Mouse (Mus musculus): ENCODE measurements at regions not wholly inside any gene's neighbourhood (a gene's known extent, or its start where the extent isn't known, plus 50 kb on each side); places are given as distances from the start of the nearest gene placed in this dataset.

GRCm38 (mm10) chr13:71653212-71653938, 310.1 kb downstream of the Irx1 start:
- DNase-seq (ENCODE audit: low spot score): no peak

GRCm38 (mm10) chr13:71649876-71650275, 313.6 kb downstream of the Irx1 start:
- no peak for DNase-seq (ENCODE audit: low spot score)

GRCm38 (mm10) chr13:71649031-71649430, 314.5 kb downstream of the Irx1 start:
- no peak for DNase-seq (ENCODE audit: low spot score)

- DNase-seq (ENCODE audit: low spot score): no peak
Observed at GRCm38 (mm10) chr13:71631447-71631846, 332.1 kb downstream of the Irx1 start.

GRCm38 (mm10) chr13:71617198-71617597, 346.3 kb downstream of the Irx1 start:
- no peak for DNase-seq (ENCODE audit: low spot score)

- DNase-seq (ENCODE audit: low spot score): no peak
Observed at GRCm38 (mm10) chr13:71612393-71613179, 350.9 kb downstream of the Irx1 start.

GRCm38 (mm10) chr13:71582486-71582885, 381.0 kb downstream of the Irx1 start:
- DNase-seq (ENCODE audit: low spot score): no peak

GRCm38 (mm10) chr13:71565895-71566294, 397.6 kb downstream of the Irx1 start:
- no peak for DNase-seq (ENCODE audit: low spot score)

- no peak for DNase-seq (ENCODE audit: low spot score)
Observed at GRCm38 (mm10) chr13:71565388-71565787, 398.1 kb downstream of the Irx1 start.

- DNase-seq (ENCODE audit: low spot score): no peak
Observed at GRCm38 (mm10) chr13:71558477-71559215, 404.9 kb downstream of the Irx1 start.

- no peak for DNase-seq (ENCODE audit: low spot score)
Observed at GRCm38 (mm10) chr13:71555471-71555870, 408.1 kb downstream of the Irx1 start.

- DNase-seq (ENCODE audit: low spot score): no peak
Observed at GRCm38 (mm10) chr13:71550109-71550508, 413.4 kb downstream of the Irx1 start.

- DNase-seq (ENCODE audit: low spot score): no peak
Observed at GRCm38 (mm10) chr13:71549206-71549831, 414.2 kb downstream of the Irx1 start.

GRCm38 (mm10) chr13:71538226-71538625, 425.3 kb downstream of the Irx1 start:
- DNase-seq (ENCODE audit: low spot score): no peak

- DNase-seq (ENCODE audit: low spot score): no peak
Observed at GRCm38 (mm10) chr13:71532796-71533351, 430.6 kb downstream of the Irx1 start.

- DNase-seq (ENCODE audit: low spot score): no peak
Observed at GRCm38 (mm10) chr13:71529397-71530122, 434.0 kb downstream of the Irx1 start.

- DNase-seq (ENCODE audit: low spot score): no peak
Observed at GRCm38 (mm10) chr13:71517776-71518175, 445.7 kb downstream of the Irx1 start.

GRCm38 (mm10) chr13:71513204-71513603, 450.3 kb downstream of the Irx1 start:
- DNase-seq (ENCODE audit: low spot score): no peak

GRCm38 (mm10) chr13:71507956-71508401, 455.5 kb downstream of the Irx1 start:
- DNase-seq (ENCODE audit: low spot score): no peak

- DNase-seq (ENCODE audit: low spot score): no peak
Observed at GRCm38 (mm10) chr13:71507421-71507931, 456.0 kb downstream of the Irx1 start.

GRCm38 (mm10) chr13:71506777-71507176, 456.7 kb downstream of the Irx1 start:
- no peak for DNase-seq (ENCODE audit: low spot score)
